Mouse (Mus musculus) forebrain, postnatal 0 days (tissue): Measurements from ENCODE around the gene Wdr20. TPM values are rescaled to one million over a fixed set of nuclear protein-coding genes. Genes with fewer than 3 reads are reported as not detected.

Experiments
- ATAC-seq: fragments of 200-750 bp; cut with Nextera tagmentation; 2 replicates; pipeline ENCODE4 v1.8.0; 2017; ENCODE audit warnings: mild to moderate bottlenecking, moderate library complexity
- DNase-seq: peaks from one replicate; pipeline ENCODE4 v3.0.0-alpha.2; 2015
- H3K27ac ChIP-seq: fragments of 300-500 bp; sonication (generic); 2 replicates; pipeline ENCODE4 v1.5.1; 2014; ENCODE audit warnings: low read depth, mild to moderate bottlenecking, antibody characterized with exemption, low read length, moderate library complexity, mixed read lengths
- H3K27me3 ChIP-seq: fragments of 300-500 bp; sonication (generic); 2 replicates; pipeline ENCODE4 v1.6.1; 2014; ENCODE audit warnings: mild to moderate bottlenecking, low read length, mixed read lengths; ENCODE audit not compliant: insufficient read depth
- H3K36me3 ChIP-seq: fragments of 300-500 bp; sonication (generic); 2 replicates; pipeline ENCODE4 v1.6.1; 2014; ENCODE audit warnings: mild to moderate bottlenecking, moderate library complexity; ENCODE audit not compliant: insufficient read depth
- H3K4me1 ChIP-seq: fragments of 300-500 bp; sonication (generic); 2 replicates; pipeline ENCODE4 v1.6.1; 2014; ENCODE audit warnings: antibody characterized with exemption; ENCODE audit not compliant: insufficient read depth
- H3K4me2 ChIP-seq: fragments of 300-500 bp; sonication (generic); 2 replicates; pipeline ENCODE4 v1.6.1; 2014; ENCODE audit warnings: low read depth, mild to moderate bottlenecking, moderate library complexity
- H3K4me3 ChIP-seq: fragments of 300-500 bp; sonication (generic); 2 replicates; pipeline ENCODE4 v1.5.1; 2014; ENCODE audit warnings: low read depth, low read length, mixed read lengths
- H3K9ac ChIP-seq: fragments of 300-500 bp; sonication (generic); 2 replicates; pipeline ENCODE4 v1.6.1; 2014; ENCODE audit warnings: mild to moderate bottlenecking
- H3K9me3 ChIP-seq: fragments of 300-500 bp; sonication (generic); 2 replicates; pipeline ENCODE4 v1.6.1; 2016; ENCODE audit warnings: low read length
- CTCF ChIP-seq: sonication (generic); IDR thresholded peaks from 2 replicates; pipeline ENCODE4 v1.5.1; 2016; ENCODE audit warnings: antibody characterized with exemption, control low read depth, low read depth
- WGBS: fragments of 180-500 bp; shearing (Covaris S2); extraction: QIAGEN DNeasy Blood & Tissue Kit; methylation state at CpG from one replicate; pipeline ENCODE4 v1.1.7; 2014; 5-methylcytosine and 5-hydroxymethylcytosine counted together
- polyA plus RNA-seq: library from polyadenylated mRNA; unstranded; fragments of >200 nt; fragmentation: Nextera tagmentation; extraction: Ambion mirVana; gene quantifications from 2 replicates; pipeline ENCODE4 v1.2.1, GENCODE M21; 2015
- total RNA-seq: library from RNA; depleted of rRNA; stranded (reverse); fragments of >200 nt; gene quantifications from 2 replicates; pipeline ENCODE4 v1.2.3, GENCODE M21; 2014

Gene Wdr20
- total and polyA plus RNA-seq, 2 experiments from 2014 or later: 17.0 to 40.3 TPM

DNA sequence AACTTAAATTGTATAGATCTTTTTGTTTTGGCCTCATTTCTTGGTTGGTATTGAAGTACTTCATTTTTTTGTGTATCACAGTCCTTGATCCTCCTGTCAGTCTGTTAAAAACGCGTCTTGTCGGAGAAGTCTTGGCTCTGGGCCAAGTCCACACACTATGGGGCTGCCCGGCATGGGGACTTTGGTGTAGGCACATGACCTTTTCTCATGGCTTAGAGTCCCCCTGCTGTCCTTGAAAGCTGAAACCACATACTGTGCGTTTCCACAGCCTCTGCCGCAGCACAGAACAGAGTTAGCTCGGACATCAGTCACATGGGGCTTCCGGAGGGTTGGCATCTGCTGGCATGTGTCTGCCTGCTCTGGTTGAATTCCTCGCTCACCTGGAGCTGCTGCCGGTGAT is 66.5 kb downstream of the Wdr20 start:
- TF ChIP-seq CTCF: no peak
- peak; percentile 58; the same call in 1 of the 2 replicates for ATAC-seq
- no peaks in the 10 kb centered on the region for H3K9me3 ChIP-seq

DNA sequence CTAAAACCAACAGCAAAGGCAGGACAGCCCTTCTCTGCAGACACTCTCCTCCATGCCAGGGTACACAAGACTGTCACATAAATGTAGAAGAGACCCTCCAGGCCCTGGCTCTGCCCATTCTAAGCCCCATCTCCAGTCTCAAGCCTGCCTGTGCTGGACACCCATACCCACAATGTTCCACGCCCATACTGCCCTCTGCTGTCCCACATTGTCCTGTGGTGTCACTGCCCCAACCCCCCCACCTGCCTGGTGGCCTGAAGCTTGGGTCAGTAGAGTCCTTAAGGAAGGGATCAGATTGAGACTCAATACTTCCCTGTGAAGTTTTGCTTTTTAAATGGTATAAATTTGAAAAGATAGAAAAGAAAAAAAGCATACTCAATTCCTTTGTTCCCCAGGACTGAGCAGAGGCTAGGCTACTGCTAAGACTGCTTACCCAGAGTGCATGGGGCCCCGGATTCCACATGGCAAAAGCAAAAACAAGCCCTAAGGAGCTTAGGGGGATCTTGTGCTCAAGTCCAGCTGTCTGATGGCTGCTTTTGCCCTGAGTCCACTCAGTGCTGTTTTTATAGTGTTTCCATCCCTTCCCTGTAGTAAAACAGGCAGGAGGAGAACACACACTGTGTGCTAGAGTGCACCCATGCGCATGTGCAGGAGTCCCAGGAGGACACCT is 68.7 kb downstream of the Wdr20 start:
- TF ChIP-seq CTCF: 0 out of 2 replicates have a peak, but pooled peaks have one; percentile 19
- no peaks in the 10 kb centered on the region for H3K4me1 ChIP-seq
- DNase-seq (no peak), ATAC-seq (no peak)
- peaks cover 11% of the 10 kb centered on the region; the same call in 1 of the 2 replicates for H3K36me3 ChIP-seq
- H3K4me2 ChIP-seq: no peak overlapping the region
- no peak overlapping the region for H3K4me3 ChIP-seq
- H3K27ac ChIP-seq: no peak overlapping the region
- WGBS: 66% methylated on average over 3 of the region's 3 CpGs
- H3K27me3 ChIP-seq: no peaks in the 10 kb centered on the region
- H3K9me3 ChIP-seq: no peaks in the 10 kb centered on the region
- no peak overlapping the region for H3K9ac ChIP-seq

More for the DNA sequence above, 66.5 kb downstream of the Wdr20 start:
- Histone ChIP-seq H3K36me3 (peaks cover 11% of the 10 kb centered on the region), H3K9ac (no peak overlapping the region), H3K27me3 (no peaks in the 10 kb centered on the region), H3K4me3 (no peak overlapping the region), H3K4me1 (no peaks in the 10 kb centered on the region), H3K4me2 (no peak overlapping the region), H3K27ac (no peak overlapping the region)
- 17% methylated on average over 10 of the region's 10 CpGs for WGBS
- DNase-seq: peak; percentile 16

DNA sequence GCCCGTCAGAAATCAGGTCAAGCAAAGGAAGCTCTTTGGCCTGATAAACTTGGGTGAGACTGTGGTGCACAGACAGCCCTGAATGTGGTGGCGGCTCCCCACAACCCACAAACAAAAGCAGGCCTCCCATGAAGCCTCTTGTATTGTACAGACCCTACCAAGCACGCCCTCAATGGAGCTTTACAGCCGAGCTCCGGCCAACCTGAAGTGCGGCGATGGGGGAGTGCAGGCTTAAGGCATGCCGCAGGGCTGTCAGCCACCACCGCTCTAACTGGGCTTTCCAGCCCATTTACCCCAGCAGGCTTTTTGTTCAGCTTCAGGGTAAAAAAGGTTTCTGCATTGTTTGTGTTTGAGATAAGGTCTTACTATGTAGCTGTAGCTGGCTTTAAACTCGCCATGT is 70.7 kb downstream of the Wdr20 start:
- ATAC-seq (no peak), DNase-seq (no peak)
- no peak overlapping the region for H3K4me3 ChIP-seq
- H3K27ac ChIP-seq: no peak overlapping the region
- H3K4me1 ChIP-seq: no peaks in the 10 kb centered on the region
- no peak overlapping the region for H3K9ac ChIP-seq
- peaks cover 19% of the 10 kb centered on the region for H3K36me3 ChIP-seq
- H3K27me3 ChIP-seq: no peaks in the 10 kb centered on the region
- H3K9me3 ChIP-seq: no peaks in the 10 kb centered on the region
- TF ChIP-seq CTCF: no peak
- 21% methylated on average over 10 of the region's 10 CpGs for WGBS
- H3K4me2 ChIP-seq: no peak overlapping the region

DNA sequence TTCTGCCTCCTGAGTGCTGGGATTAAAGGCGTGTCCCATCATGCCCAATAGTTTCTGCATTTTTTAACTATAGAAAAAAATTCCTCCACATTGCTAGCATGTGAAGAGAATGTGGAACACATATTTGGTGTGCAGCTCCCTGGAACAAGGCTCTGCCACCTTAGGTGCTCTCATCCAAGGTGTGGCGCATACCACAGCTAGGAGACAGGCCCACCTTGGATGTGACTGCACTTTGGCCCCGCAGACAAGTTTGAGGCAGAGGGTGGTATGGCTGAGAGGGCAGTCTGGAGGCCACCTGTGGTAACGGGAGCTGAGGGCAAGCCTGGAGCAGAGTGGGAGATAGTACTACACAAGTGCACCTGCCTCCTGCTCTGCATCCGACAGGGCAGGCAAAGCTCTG is 71.1 kb downstream of the Wdr20 start:
- no peaks in the 10 kb centered on the region for H3K4me1 ChIP-seq
- ATAC-seq (no peak), DNase-seq (no peak)
- no peaks in the 10 kb centered on the region for H3K27me3 ChIP-seq
- H3K27ac ChIP-seq: no peak overlapping the region
- no peak overlapping the region for H3K4me2 ChIP-seq
- no peak overlapping the region for H3K4me3 ChIP-seq
- H3K9ac ChIP-seq: no peak overlapping the region
- peaks cover 22% of the 10 kb centered on the region for H3K36me3 ChIP-seq
- WGBS: 80% methylated on average over 5 of the region's 5 CpGs
- TF ChIP-seq CTCF: no peak
- H3K9me3 ChIP-seq: no peaks in the 10 kb centered on the region

DNA sequence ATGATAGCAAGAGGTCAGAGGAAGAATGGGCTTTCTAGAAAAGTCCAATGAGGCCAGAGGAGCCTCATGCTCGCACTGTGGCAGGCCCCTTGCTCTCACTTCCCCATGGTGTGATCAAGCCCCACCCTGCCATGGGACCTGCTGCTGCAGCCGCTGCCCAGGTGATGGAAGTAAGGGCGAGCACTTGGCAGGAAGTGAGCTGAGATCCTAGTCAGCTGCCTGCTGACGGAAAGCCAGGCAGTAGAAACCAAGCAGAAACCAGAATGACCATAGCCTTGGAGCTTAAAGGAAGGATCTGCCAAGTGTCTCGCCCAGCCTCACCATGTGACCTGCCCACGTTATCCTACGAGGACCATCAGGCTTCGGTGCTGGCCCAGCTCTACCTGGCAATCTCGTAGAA is 75.4 kb downstream of the Wdr20 start:
- Histone ChIP-seq H3K4me1 (no peaks in the 10 kb centered on the region), H3K9ac (no peak overlapping the region), H3K27me3 (no peaks in the 10 kb centered on the region), H3K27ac (no peak overlapping the region), H3K9me3 (no peaks in the 10 kb centered on the region), H3K4me2 (no peak overlapping the region), H3K4me3 (no peak overlapping the region), H3K36me3 (peaks cover 11% of the 10 kb centered on the region; the same call in 1 of the 2 replicates)
- DNase-seq (no peak), ATAC-seq (no peak)
- TF ChIP-seq CTCF: no peak
- 96% methylated on average over 9 of the region's 9 CpGs for WGBS

GRCm38 (mm10) chr12:110813624-110814023 is 75.9 kb downstream of the Wdr20 start:
- ATAC-seq (no peak), DNase-seq (no peak)
- H3K9ac ChIP-seq: no peak overlapping the region
- H3K4me3 ChIP-seq: no peak overlapping the region
- no peak overlapping the region for H3K4me2 ChIP-seq
- no peak overlapping the region for H3K27ac ChIP-seq
- H3K27me3 ChIP-seq: no peaks in the 10 kb centered on the region
- whole genome bisulfite sequencing: 88% methylated on average over 6 of the region's 6 CpGs
- no peaks in the 10 kb centered on the region for H3K9me3 ChIP-seq
- TF ChIP-seq CTCF: no peak
- no peaks in the 10 kb centered on the region for H3K4me1 ChIP-seq
- peaks cover 10% of the 10 kb centered on the region; the same call in 1 of the 2 replicates for H3K36me3 ChIP-seq

DNA sequence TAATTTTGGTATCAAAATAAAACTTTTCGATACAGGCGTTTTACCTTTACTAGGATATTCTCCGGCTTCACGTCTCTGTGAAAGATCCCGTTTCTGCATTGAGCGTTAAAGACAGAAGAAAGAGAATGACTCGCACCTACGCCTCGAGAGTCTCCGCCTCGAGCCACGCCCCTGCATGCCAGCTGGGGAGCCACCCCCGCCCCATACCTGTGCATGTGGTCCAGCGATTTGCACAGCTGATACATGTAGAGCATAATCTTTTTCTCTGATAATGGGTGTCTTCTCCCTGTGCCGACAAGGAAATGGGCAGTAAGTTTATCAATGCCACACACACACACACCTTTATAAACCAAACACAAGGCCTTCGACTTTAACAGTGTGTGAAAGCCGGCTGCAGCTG is 77.2 kb downstream of the Wdr20 start:
- no peaks in the 10 kb centered on the region for H3K27me3 ChIP-seq
- no peak overlapping the region for H3K4me2 ChIP-seq
- DNase-seq (no peak), ATAC-seq (no peak)
- no peak overlapping the region for H3K4me3 ChIP-seq
- no peak overlapping the region for H3K9ac ChIP-seq
- H3K27ac ChIP-seq: no peak overlapping the region
- no peak for TF ChIP-seq CTCF
- H3K9me3 ChIP-seq: no peaks in the 10 kb centered on the region
- H3K36me3 ChIP-seq: peaks cover 11% of the 10 kb centered on the region; the same call in 1 of the 2 replicates
- WGBS: 79% methylated on average over 17 of the region's 17 CpGs
- H3K4me1 ChIP-seq: no peaks in the 10 kb centered on the region
